Mouse (Mus musculus) left cerebral cortex, adult 11 months (tissue): ENCODE measurements at regions not wholly inside any gene's neighbourhood (a gene's known extent, or its start where the extent isn't known, plus 50 kb on each side); places are given as distances from the start of the nearest gene placed in this dataset.

Experiments used
- DNase-seq: peaks from one replicate; pipeline ENCODE4 v3.0.0; 2022; ENCODE audit warnings: low spot score

GRCm38 (mm10) chr10:56453578-56454069 is 76.5 kb downstream of the Gja1 start:
- DNase-seq: no peak

- no peak for DNase-seq
Measured at GRCm38 (mm10) chr10:56455867-56456468, 78.8 kb downstream of the Gja1 start.

- no peak for DNase-seq
Measured at GRCm38 (mm10) chr10:56468537-56468936, 91.4 kb downstream of the Gja1 start.

- DNase-seq: no peak
Measured at GRCm38 (mm10) chr10:56468993-56469712, 92.0 kb downstream of the Gja1 start.

GRCm38 (mm10) chr10:56469895-56470294 is 92.8 kb downstream of the Gja1 start:
- no peak for DNase-seq

- no peak for DNase-seq
Measured at GRCm38 (mm10) chr10:56474951-56475350, 97.8 kb downstream of the Gja1 start.

GRCm38 (mm10) chr10:56482156-56482716 is 105.1 kb downstream of the Gja1 start:
- no peak for DNase-seq

- no peak for DNase-seq
Measured at GRCm38 (mm10) chr10:56484931-56485330, 107.8 kb downstream of the Gja1 start.

GRCm38 (mm10) chr10:56485746-56486145 is 108.6 kb downstream of the Gja1 start:
- no peak for DNase-seq

GRCm38 (mm10) chr10:56486584-56486983 is 109.5 kb downstream of the Gja1 start:
- no peak for DNase-seq

- no peak for DNase-seq
Measured at GRCm38 (mm10) chr10:56493461-56493860, 116.3 kb downstream of the Gja1 start.

- no peak for DNase-seq
Measured at GRCm38 (mm10) chr10:56495352-56495751, 118.2 kb downstream of the Gja1 start.

- no peak for DNase-seq
Measured at GRCm38 (mm10) chr10:56519041-56519440, 141.9 kb downstream of the Gja1 start.

- no peak for DNase-seq
Measured at GRCm38 (mm10) chr10:56525791-56526190, 148.7 kb downstream of the Gja1 start.

- DNase-seq: no peak
Measured at GRCm38 (mm10) chr10:56537091-56537490, 160.0 kb downstream of the Gja1 start.

- no peak for DNase-seq
Measured at GRCm38 (mm10) chr10:56539827-56540511, 162.8 kb downstream of the Gja1 start.

GRCm38 (mm10) chr10:56542106-56542505 is 165.0 kb downstream of the Gja1 start:
- no peak for DNase-seq

GRCm38 (mm10) chr10:56545989-56546388 is 168.9 kb downstream of the Gja1 start:
- no peak for DNase-seq

GRCm38 (mm10) chr10:56546824-56547223 is 169.7 kb downstream of the Gja1 start:
- no peak for DNase-seq

- DNase-seq: no peak
Measured at GRCm38 (mm10) chr10:56547825-56548224, 170.7 kb downstream of the Gja1 start.

GRCm38 (mm10) chr10:56566836-56567442 is 189.8 kb downstream of the Gja1 start:
- no peak for DNase-seq

- DNase-seq: no peak
Measured at GRCm38 (mm10) chr10:56582065-56582464, 204.9 kb downstream of the Gja1 start.
